Mouse (Mus musculus) midbrain, embryonic 16.5 days (tissue): Measurements from ENCODE around the gene Cacna1c. TPM values are rescaled to one million over a fixed set of nuclear protein-coding genes. Genes with fewer than 3 reads are reported as not detected.

Experiments used
- ATAC-seq: fragments of 200-750 bp; cut with Nextera tagmentation; 2 replicates; pipeline ENCODE4 v1.8.0; 2017; ENCODE audit warnings: moderate TSS enrichment
- H3K27ac ChIP-seq: fragments of 300-500 bp; sonication (generic); 2 replicates; pipeline ENCODE4 v1.5.1; 2014; ENCODE audit warnings: mild to moderate bottlenecking, low read length, mixed read lengths
- H3K27me3 ChIP-seq: fragments of 300-500 bp; sonication (generic); 2 replicates; pipeline ENCODE4 v1.6.1; 2014; ENCODE audit warnings: low read depth, low read length, mixed read lengths; ENCODE audit not compliant: control insufficient read depth, insufficient read depth
- H3K36me3 ChIP-seq: fragments of 300-500 bp; sonication (generic); 2 replicates; pipeline ENCODE4 v1.6.1; 2014; ENCODE audit warnings: mild to moderate bottlenecking, low read length, moderate library complexity, mixed read lengths; ENCODE audit not compliant: control insufficient read depth, insufficient read depth
- H3K4me1 ChIP-seq: fragments of 300-500 bp; sonication (generic); 2 replicates; pipeline ENCODE4 v1.6.1; 2014; ENCODE audit warnings: mild to moderate bottlenecking, low read length, mixed read lengths; ENCODE audit not compliant: control insufficient read depth, insufficient read depth
- H3K4me2 ChIP-seq: fragments of 300-500 bp; sonication (generic); 2 replicates; pipeline ENCODE4 v1.6.1; 2014; ENCODE audit warnings: mild to moderate bottlenecking, low read length, mixed read lengths
- H3K4me3 ChIP-seq: fragments of 300-500 bp; sonication (generic); 2 replicates; pipeline ENCODE4 v1.5.1; 2014; ENCODE audit warnings: low read depth, mild to moderate bottlenecking, low read length, moderate library complexity, mixed read lengths
- H3K9ac ChIP-seq: fragments of 300-500 bp; sonication (generic); 2 replicates; pipeline ENCODE4 v1.6.1; 2014; ENCODE audit warnings: low read depth, low read length, mixed read lengths
- H3K9me3 ChIP-seq: fragments of 300-500 bp; sonication (generic); replicated peaks from 2 replicates; pipeline ENCODE4 v1.6.1; 2014; ENCODE audit warnings: mild to moderate bottlenecking, low read length, mixed read lengths; ENCODE audit not compliant: control insufficient read depth, poor library complexity, severe bottlenecking
- WGBS: fragments of 180-500 bp; shearing (Covaris S2); extraction: QIAGEN DNeasy Blood & Tissue Kit; methylation state at CpG from one replicate; pipeline ENCODE4 v1.1.7; 2014; 5-methylcytosine and 5-hydroxymethylcytosine counted together
- polyA plus RNA-seq: library from polyadenylated mRNA; unstranded; fragments of >200 nt; fragmentation: Nextera tagmentation; extraction: Ambion mirVana; gene quantifications from 2 replicates; pipeline ENCODE4 v1.2.1, GENCODE M21; 2015

Cacna1c gene
- polyA plus RNA-seq, 1 experiment from 2014 or later = 8.1 TPM

GRCm38 (mm10) chr6:118705840-118706239 lies 490.4 kb downstream of the Cacna1c start:
- no peaks in the 10 kb centered on the region for H3K9me3 ChIP-seq
- H3K4me1 ChIP-seq = 0 out of 2 replicates have a peak, but pooled peaks cover 7% of the 10 kb centered on the region
- no peak overlapping the region for H3K4me2 ChIP-seq
- no peaks in the 10 kb centered on the region for H3K36me3 ChIP-seq
- H3K4me3 ChIP-seq = no peak overlapping the region
- H3K9ac ChIP-seq = no peak overlapping the region
- ATAC-seq = no peak
- no peaks in the 10 kb centered on the region for H3K27me3 ChIP-seq
- no peak overlapping the region for H3K27ac ChIP-seq
- 88% methylated on average over 7 of the region's 7 CpGs for WGBS

DNA sequence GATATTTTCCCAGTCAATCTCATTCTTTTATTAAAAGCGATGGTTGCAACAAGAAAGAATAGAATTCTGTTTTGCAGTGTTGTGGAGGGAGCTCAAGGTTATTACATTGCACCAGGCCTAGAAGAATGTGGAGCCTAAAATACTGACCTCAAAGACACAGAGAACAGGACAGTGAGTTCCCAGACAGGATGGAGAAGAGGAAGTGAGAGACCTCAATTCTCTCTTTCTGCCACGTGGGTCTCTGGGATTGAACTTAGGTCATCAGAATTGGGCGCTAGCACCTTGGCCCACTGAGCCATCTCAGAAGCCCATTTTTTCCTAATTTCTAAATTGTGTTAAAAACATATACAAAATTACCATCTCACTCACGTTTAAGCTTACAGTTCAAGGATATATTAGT lies 501.6 kb downstream of the Cacna1c start:
- Histone ChIP-seq H3K4me3 (no peak overlapping the region), H3K4me2 (no peak overlapping the region), H3K9me3 (no peaks in the 10 kb centered on the region), H3K27me3 (no peaks in the 10 kb centered on the region), H3K4me1 (no peaks in the 10 kb centered on the region), H3K36me3 (peaks cover 2% of the 10 kb centered on the region; the same call in 1 of the 2 replicates), H3K27ac (no peak overlapping the region), H3K9ac (no peak overlapping the region)
- WGBS = 92% methylated on average over 4 of the region's 4 CpGs
- no peak for ATAC-seq

DNA sequence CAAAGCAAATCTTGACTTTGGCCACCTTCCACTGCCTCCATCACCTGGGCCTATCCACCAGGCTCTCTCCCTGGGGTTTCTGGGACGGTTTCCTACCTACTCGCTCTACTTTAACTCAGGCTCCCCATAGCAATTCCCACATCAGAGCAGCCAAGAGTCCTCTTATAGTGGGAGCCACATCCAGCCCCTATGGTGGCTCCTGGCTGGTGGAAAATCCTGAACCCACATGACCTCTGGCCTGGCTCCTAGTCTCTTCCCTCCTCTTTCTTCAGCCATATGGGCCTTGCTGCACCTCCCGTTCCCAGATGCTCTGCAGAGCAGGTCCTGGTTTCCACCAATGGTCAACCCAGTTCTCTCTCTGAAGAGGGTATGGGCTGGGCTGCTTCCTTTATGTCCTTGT lies 506.8 kb downstream of the Cacna1c start:
- 95% methylated on average over 3 of the region's 3 CpGs for WGBS
- Histone ChIP-seq H3K36me3 (no peaks in the 10 kb centered on the region), H3K9ac (no peak overlapping the region), H3K9me3 (no peaks in the 10 kb centered on the region), H3K4me2 (no peak overlapping the region), H3K4me1 (no peaks in the 10 kb centered on the region), H3K4me3 (no peak overlapping the region), H3K27ac (no peak overlapping the region), H3K27me3 (no peaks in the 10 kb centered on the region)
- ATAC-seq = no peak

GRCm38 (mm10) chr6:118688856-118689255 lies 507.4 kb downstream of the Cacna1c start:
- no peak overlapping the region for H3K9ac ChIP-seq
- H3K4me2 ChIP-seq = no peak overlapping the region
- H3K36me3 ChIP-seq = no peaks in the 10 kb centered on the region
- no peaks in the 10 kb centered on the region for H3K4me1 ChIP-seq
- H3K9me3 ChIP-seq = no peaks in the 10 kb centered on the region
- 91% methylated on average over 5 of the region's 5 CpGs for WGBS
- no peak for ATAC-seq
- no peaks in the 10 kb centered on the region for H3K27me3 ChIP-seq
- H3K4me3 ChIP-seq = no peak overlapping the region
- no peak overlapping the region for H3K27ac ChIP-seq

- WGBS = 60% methylated on average over 6 of the region's 6 CpGs
- H3K9me3 ChIP-seq = no peaks in the 10 kb centered on the region
- H3K4me2 ChIP-seq = no peak overlapping the region
- no peaks in the 10 kb centered on the region for H3K27me3 ChIP-seq
- no peak overlapping the region for H3K27ac ChIP-seq
- H3K4me3 ChIP-seq = no peak overlapping the region
- ATAC-seq = no peak
- peaks cover 7% of the 10 kb centered on the region for H3K36me3 ChIP-seq
- H3K4me1 ChIP-seq = no peaks in the 10 kb centered on the region
- no peak overlapping the region for H3K9ac ChIP-seq
These were observed 515.4 kb downstream of the Cacna1c start for GRCm38 (mm10) chr6:118680814-118681213.

- no peak overlapping the region for H3K9ac ChIP-seq
- no peaks in the 10 kb centered on the region for H3K9me3 ChIP-seq
- H3K4me2 ChIP-seq = no peak overlapping the region
- peaks cover 23% of the 10 kb centered on the region for H3K36me3 ChIP-seq
- no peaks in the 10 kb centered on the region for H3K4me1 ChIP-seq
- ATAC-seq = no peak
- no peak overlapping the region for H3K27ac ChIP-seq
- no peak overlapping the region for H3K4me3 ChIP-seq
- 92% methylated on average over 10 of the region's 10 CpGs for WGBS
- no peaks in the 10 kb centered on the region for H3K27me3 ChIP-seq
These were observed 518.2 kb downstream of the Cacna1c start for GRCm38 (mm10) chr6:118678031-118678430.

DNA sequence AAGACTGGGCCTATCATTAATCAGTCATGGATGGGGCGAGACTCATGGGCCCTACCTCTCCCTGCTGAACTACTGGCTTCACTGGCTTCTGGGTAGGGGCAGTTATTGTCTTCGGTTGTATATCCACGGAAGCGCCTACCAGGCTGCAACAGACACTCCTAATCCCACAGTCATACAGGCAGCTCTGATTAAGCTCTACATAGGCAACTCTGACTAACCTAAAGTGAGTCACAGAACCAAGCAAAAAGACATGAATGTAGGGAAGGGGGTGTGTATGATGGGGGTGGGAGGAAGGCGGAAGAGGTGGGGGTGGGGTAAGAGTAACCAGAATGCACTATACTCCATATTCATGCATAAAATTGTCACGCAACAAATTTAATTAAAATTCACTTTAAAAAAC lies 518.9 kb downstream of the Cacna1c start:
- no peaks in the 10 kb centered on the region for H3K27me3 ChIP-seq
- H3K27ac ChIP-seq = no peak overlapping the region
- no peaks in the 10 kb centered on the region for H3K4me1 ChIP-seq
- no peak overlapping the region for H3K4me3 ChIP-seq
- no peak overlapping the region for H3K4me2 ChIP-seq
- no peak overlapping the region for H3K9ac ChIP-seq
- H3K9me3 ChIP-seq = no peaks in the 10 kb centered on the region
- ATAC-seq = no peak
- peaks cover 23% of the 10 kb centered on the region for H3K36me3 ChIP-seq
- WGBS = 84% methylated on average over 6 of the region's 6 CpGs

DNA sequence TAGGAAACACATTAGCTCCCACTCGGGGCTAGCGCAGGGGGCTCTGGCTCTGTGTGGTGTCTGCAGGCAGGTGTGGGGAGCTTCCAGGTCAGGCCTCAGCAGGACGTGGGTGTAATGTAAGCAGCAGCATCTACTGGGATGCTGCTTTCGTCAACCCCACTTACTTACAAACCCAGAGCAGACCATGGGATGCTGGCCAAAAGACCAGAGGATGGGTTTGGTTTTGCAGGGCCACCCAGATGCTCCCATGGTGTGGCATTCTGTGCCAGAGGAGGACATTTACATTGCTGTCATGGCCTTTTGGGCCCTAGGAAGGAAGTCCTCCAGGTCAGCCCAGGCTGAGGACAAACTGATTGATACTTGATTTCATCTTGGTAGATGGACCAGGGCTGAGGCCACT lies 521.4 kb downstream of the Cacna1c start:
- H3K4me1 ChIP-seq = no peaks in the 10 kb centered on the region
- no peak overlapping the region for H3K9ac ChIP-seq
- no peaks in the 10 kb centered on the region for H3K9me3 ChIP-seq
- no peak overlapping the region for H3K4me3 ChIP-seq
- ATAC-seq = no peak
- H3K4me2 ChIP-seq = no peak overlapping the region
- no peak overlapping the region for H3K27ac ChIP-seq
- peaks cover 26% of the 10 kb centered on the region for H3K36me3 ChIP-seq
- H3K27me3 ChIP-seq = no peaks in the 10 kb centered on the region
- 86% methylated on average over 4 of the region's 4 CpGs for WGBS

- ATAC-seq = no peak
- Histone ChIP-seq H3K27ac (no peak overlapping the region), H3K36me3 (peaks cover 26% of the 10 kb centered on the region), H3K4me1 (no peaks in the 10 kb centered on the region), H3K9me3 (no peaks in the 10 kb centered on the region), H3K4me3 (no peak overlapping the region), H3K27me3 (no peaks in the 10 kb centered on the region), H3K4me2 (no peak overlapping the region), H3K9ac (no peak overlapping the region)
- WGBS = 77% methylated on average over 12 of the region's 12 CpGs
These were observed 522.1 kb downstream of the Cacna1c start for GRCm38 (mm10) chr6:118673974-118674695.
